Mouse (Mus musculus): ENCODE results near the gene Hibadh. TPM values are rescaled to one million over a fixed set of nuclear protein-coding genes. Genes with fewer than 3 reads are reported as not detected.

Gene Hibadh
- polyA plus RNA-seq, 1 experiment from 2014 or later = 151 TPM

GRCm38 (mm10) chr6:52623741-52624140 lies 16.4 kb downstream of the Hibadh start:
- no peaks in the 10 kb centered on the region for H3K27me3 ChIP-seq (replicated peaks; ENCODE audit: control insufficient read depth, insufficient read depth, low read length)
- H3K4me1 ChIP-seq (ENCODE audit: control insufficient read depth, insufficient read depth, low read length) = peaks cover 8% of the 10 kb centered on the region; the same call in 1 of the 2 replicates
- H3K36me3 ChIP-seq (ENCODE audit: control insufficient read depth, insufficient read depth, low read length) = peaks cover 7% of the 10 kb centered on the region; the same call in 1 of the 2 replicates
- no peak overlapping the region for H3K4me2 ChIP-seq (ENCODE audit: low read depth, low read length)
- no peak overlapping the region for H3K4me3 ChIP-seq (ENCODE audit: low read length)
- no peaks in the 10 kb centered on the region for H3K9me3 ChIP-seq (ENCODE audit: control insufficient read depth, low read length)
- no peak for ATAC-seq
- 91% methylated on average over 3 of the region's 3 CpGs for WGBS
- no peak overlapping the region for H3K27ac ChIP-seq (ENCODE audit: low read length)
- no peak overlapping the region for H3K9ac ChIP-seq (ENCODE audit: low read depth, low read length)

DNA sequence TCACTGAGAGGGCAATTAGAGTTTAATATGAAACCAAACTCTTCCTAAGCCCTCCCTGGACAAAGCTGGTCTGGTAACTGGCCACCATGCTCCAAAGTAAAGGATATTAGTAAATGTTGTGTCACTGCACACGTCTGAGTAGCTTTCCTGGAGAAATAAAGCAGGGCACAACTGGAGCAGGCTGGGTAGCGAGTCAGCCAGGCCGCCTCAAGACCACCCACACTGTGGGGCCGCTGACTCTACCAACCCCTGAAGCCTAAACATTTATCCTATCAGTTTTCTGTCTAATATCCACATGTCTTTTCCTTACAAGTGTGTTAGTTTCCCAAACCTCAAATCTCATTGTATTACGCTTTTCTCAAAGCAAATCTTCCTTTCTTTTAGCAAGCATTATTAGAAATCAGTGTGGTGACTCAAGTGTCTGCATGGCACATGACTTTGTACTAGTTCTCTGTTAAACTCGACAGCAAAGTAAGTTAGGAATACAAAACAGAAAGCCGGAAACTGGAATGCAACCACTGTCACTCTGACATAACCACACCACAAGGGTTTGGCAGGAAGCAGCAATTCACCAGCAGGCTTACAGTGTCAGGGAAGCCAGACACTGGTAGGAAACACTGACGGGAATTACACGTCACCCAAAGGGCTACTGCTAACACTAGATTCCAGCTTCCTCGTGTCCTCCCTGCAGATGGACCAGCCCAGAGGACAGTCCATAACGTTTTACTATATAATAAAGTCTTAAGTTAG lies 18.3 kb downstream of the Hibadh start:
- Histone ChIP-seq H3K27ac (ENCODE audit: low read length) (peak overlapping the region; percentile 54; the same call in 1 of the 2 replicates), H3K36me3 (ENCODE audit: control insufficient read depth, insufficient read depth, low read length) (peaks cover 7% of the 10 kb centered on the region; the same call in 1 of the 2 replicates), H3K9ac (ENCODE audit: low read depth, low read length) (no peak overlapping the region), H3K4me2 (ENCODE audit: low read depth, low read length) (no peak overlapping the region), H3K4me3 (ENCODE audit: low read length) (no peak overlapping the region), H3K4me1 (ENCODE audit: control insufficient read depth, insufficient read depth, low read length) (peaks cover 8% of the 10 kb centered on the region; the same call in 1 of the 2 replicates), H3K27me3 (replicated peaks; ENCODE audit: control insufficient read depth, insufficient read depth, low read length) (no peaks in the 10 kb centered on the region), H3K9me3 (ENCODE audit: control insufficient read depth, low read length) (no peaks in the 10 kb centered on the region)
- 49% methylated on average over 11 of the region's 11 CpGs for WGBS
- peak; percentile 55; the same call in 1 of the 2 replicates for ATAC-seq

DNA sequence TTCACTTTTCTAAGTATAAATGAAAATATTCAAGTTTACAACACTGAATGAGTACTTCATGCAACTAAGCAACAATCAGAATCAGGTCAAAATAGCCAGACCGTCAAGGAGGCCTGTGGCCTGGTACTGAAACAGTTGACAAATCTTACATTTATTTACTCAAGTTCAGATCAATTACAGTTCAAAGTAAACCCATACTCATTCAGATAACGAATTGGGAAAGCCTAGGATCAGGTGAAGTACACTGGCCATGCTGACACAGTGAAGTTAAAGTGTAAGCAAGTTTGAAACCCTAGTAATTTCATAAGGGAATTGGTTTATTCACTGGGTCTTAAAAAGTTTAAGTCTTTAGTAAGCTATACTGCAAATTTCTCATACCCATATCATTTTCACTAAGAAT lies 20.1 kb downstream of the Hibadh start:
- 56% methylated on average over 2 of the region's 2 CpGs for WGBS
- no peak overlapping the region for H3K4me2 ChIP-seq (ENCODE audit: low read depth, low read length)
- H3K4me3 ChIP-seq (ENCODE audit: low read length) = no peak overlapping the region
- no peak overlapping the region for H3K9ac ChIP-seq (ENCODE audit: low read depth, low read length)
- H3K27ac ChIP-seq (ENCODE audit: low read length) = no peak overlapping the region
- H3K27me3 ChIP-seq (replicated peaks; ENCODE audit: control insufficient read depth, insufficient read depth, low read length) = no peaks in the 10 kb centered on the region
- no peaks in the 10 kb centered on the region for H3K9me3 ChIP-seq (ENCODE audit: control insufficient read depth, low read length)
- peaks cover 7% of the 10 kb centered on the region; the same call in 1 of the 2 replicates for H3K36me3 ChIP-seq (ENCODE audit: control insufficient read depth, insufficient read depth, low read length)
- ATAC-seq = no peak
- H3K4me1 ChIP-seq (ENCODE audit: control insufficient read depth, insufficient read depth, low read length) = peaks cover 8% of the 10 kb centered on the region; the same call in 1 of the 2 replicates

- H3K4me2 ChIP-seq (ENCODE audit: low read depth, low read length) = no peak overlapping the region
- 50% methylated on average over 6 of the region's 6 CpGs for WGBS
- H3K4me1 ChIP-seq (ENCODE audit: control insufficient read depth, insufficient read depth, low read length) = peaks cover 9% of the 10 kb centered on the region; the same call in 1 of the 2 replicates
- H3K4me3 ChIP-seq (ENCODE audit: low read length) = no peak overlapping the region
- no peaks in the 10 kb centered on the region for H3K9me3 ChIP-seq (ENCODE audit: control insufficient read depth, low read length)
- H3K27ac ChIP-seq (ENCODE audit: low read length) = peak overlapping the region; percentile 72
- peak; percentile 88 for ATAC-seq
- 0 out of 2 replicates have a peak, but pooled peaks cover 3% of the 10 kb centered on the region for H3K36me3 ChIP-seq (ENCODE audit: control insufficient read depth, insufficient read depth, low read length)
- no peak overlapping the region for H3K9ac ChIP-seq (ENCODE audit: low read depth, low read length)
- no peaks in the 10 kb centered on the region for H3K27me3 ChIP-seq (replicated peaks; ENCODE audit: control insufficient read depth, insufficient read depth, low read length)
Measured at GRCm38 (mm10) chr6:52609626-52610352, 30.4 kb downstream of the Hibadh start.

DNA sequence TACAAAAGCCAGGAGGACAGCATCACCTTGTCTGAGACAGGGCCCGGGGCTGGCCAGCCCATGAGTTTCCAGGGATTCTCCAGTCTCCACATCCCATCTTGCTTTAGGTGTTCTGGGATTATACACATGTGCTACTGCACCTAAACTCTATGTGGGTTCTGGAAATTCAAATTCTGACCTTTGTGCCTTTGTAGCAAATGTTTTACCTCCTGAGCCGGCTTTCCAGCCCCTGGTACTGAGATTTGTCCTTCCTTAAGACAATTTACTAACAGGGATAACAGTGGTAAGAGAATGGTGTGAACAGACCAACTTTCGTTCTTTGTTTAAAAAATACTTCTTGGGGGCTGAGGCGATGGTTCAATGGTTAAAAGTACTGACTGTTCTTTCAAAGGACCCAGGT lies 32.1 kb downstream of the Hibadh start:
- no peaks in the 10 kb centered on the region for H3K9me3 ChIP-seq (ENCODE audit: control insufficient read depth, low read length)
- no peak overlapping the region for H3K4me2 ChIP-seq (ENCODE audit: low read depth, low read length)
- H3K9ac ChIP-seq (ENCODE audit: low read depth, low read length) = no peak overlapping the region
- H3K4me1 ChIP-seq (ENCODE audit: control insufficient read depth, insufficient read depth, low read length) = peaks cover 12% of the 10 kb centered on the region; the same call in 1 of the 2 replicates
- 0 out of 2 replicates have a peak, but pooled peaks cover 3% of the 10 kb centered on the region for H3K36me3 ChIP-seq (ENCODE audit: control insufficient read depth, insufficient read depth, low read length)
- 76% methylated on average over 4 of the region's 4 CpGs for WGBS
- no peak for ATAC-seq
- H3K4me3 ChIP-seq (ENCODE audit: low read length) = no peak overlapping the region
- H3K27me3 ChIP-seq (replicated peaks; ENCODE audit: control insufficient read depth, insufficient read depth, low read length) = no peaks in the 10 kb centered on the region
- H3K27ac ChIP-seq (ENCODE audit: low read length) = no peak overlapping the region

DNA sequence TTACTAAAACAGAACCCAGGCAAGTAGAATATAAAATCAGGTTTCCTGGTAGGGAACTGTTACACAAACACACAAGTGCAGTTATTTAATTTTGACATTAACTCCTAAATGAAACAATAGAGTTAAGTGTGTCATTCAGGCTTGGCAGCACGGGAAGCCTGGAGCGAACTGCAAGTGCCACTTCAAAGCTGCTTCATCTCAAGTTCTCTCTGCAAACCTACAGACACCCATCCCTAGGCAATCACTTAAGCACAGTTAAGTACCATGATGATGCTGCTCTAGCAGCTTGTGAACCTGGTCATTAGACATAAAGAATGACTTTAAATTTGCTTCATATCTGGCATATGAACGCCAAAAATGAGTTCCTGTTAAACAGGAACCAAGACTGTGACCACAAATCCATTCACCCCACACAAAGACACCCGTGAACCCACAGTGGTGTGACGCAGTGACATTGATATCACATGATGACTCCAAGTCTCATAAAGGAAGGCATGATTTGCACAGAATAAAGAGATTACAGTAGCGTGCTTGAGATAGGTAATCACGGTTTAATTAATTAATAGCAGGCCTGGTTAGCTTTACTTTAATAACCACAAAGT lies 33.3 kb downstream of the Hibadh start:
- Histone ChIP-seq H3K4me2 (ENCODE audit: low read depth, low read length) (no peak overlapping the region), H3K9ac (ENCODE audit: low read depth, low read length) (no peak overlapping the region), H3K36me3 (ENCODE audit: control insufficient read depth, insufficient read depth, low read length) (0 out of 2 replicates have a peak, but pooled peaks cover 3% of the 10 kb centered on the region), H3K4me3 (ENCODE audit: low read length) (no peak overlapping the region), H3K9me3 (ENCODE audit: control insufficient read depth, low read length) (no peaks in the 10 kb centered on the region), H3K27me3 (replicated peaks; ENCODE audit: control insufficient read depth, insufficient read depth, low read length) (no peaks in the 10 kb centered on the region), H3K27ac (ENCODE audit: low read length) (no peak overlapping the region), H3K4me1 (ENCODE audit: control insufficient read depth, insufficient read depth, low read length) (peaks cover 14% of the 10 kb centered on the region)
- WGBS = 87% methylated on average over 7 of the region's 7 CpGs
- no peak for ATAC-seq

- H3K4me1 ChIP-seq (ENCODE audit: control insufficient read depth, insufficient read depth, low read length) = peaks cover 8% of the 10 kb centered on the region
- H3K36me3 ChIP-seq (ENCODE audit: control insufficient read depth, insufficient read depth, low read length) = no peaks in the 10 kb centered on the region
- 0 out of 2 replicates have a peak overlapping the region, but pooled peaks have one; percentile 4 for H3K4me2 ChIP-seq (ENCODE audit: low read depth, low read length)
- 39% methylated on average over 7 of the region's 7 CpGs for WGBS
- no peaks in the 10 kb centered on the region for H3K27me3 ChIP-seq (replicated peaks; ENCODE audit: control insufficient read depth, insufficient read depth, low read length)
- no peak overlapping the region for H3K9ac ChIP-seq (ENCODE audit: low read depth, low read length)
- peak overlapping the region; percentile 38 for H3K27ac ChIP-seq (ENCODE audit: low read length)
- H3K9me3 ChIP-seq (ENCODE audit: control insufficient read depth, low read length) = no peaks in the 10 kb centered on the region
- H3K4me3 ChIP-seq (ENCODE audit: low read length) = no peak overlapping the region
- ATAC-seq = peak; percentile 90
Measured at GRCm38 (mm10) chr6:52601706-52602642, 38.2 kb downstream of the Hibadh start.

- Histone ChIP-seq H3K4me1 (ENCODE audit: control insufficient read depth, insufficient read depth, low read length) (peaks cover 8% of the 10 kb centered on the region), H3K4me3 (ENCODE audit: low read length) (no peak overlapping the region), H3K9me3 (ENCODE audit: control insufficient read depth, low read length) (no peaks in the 10 kb centered on the region), H3K27me3 (replicated peaks; ENCODE audit: control insufficient read depth, insufficient read depth, low read length) (no peaks in the 10 kb centered on the region), H3K27ac (ENCODE audit: low read length) (no peak overlapping the region), H3K4me2 (ENCODE audit: low read depth, low read length) (no peak overlapping the region), H3K9ac (ENCODE audit: low read depth, low read length) (no peak overlapping the region), H3K36me3 (ENCODE audit: control insufficient read depth, insufficient read depth, low read length) (no peaks in the 10 kb centered on the region)
- 19% methylated on average over 4 of the region's 4 CpGs for WGBS
- ATAC-seq = peak; percentile 73
Measured at GRCm38 (mm10) chr6:52601117-52601516, 39.1 kb downstream of the Hibadh start.

Measured in intestine, embryonic 16.5 days (tissue).